Mouse (Mus musculus) CH12.LX (cell line): Measurements from ENCODE around the gene Tspear. TPM values are rescaled to one million over a fixed set of nuclear protein-coding genes. Genes with fewer than 3 reads are reported as not detected.

ENCODE experiments used
- DNase-seq: peaks from one replicate; pipeline ENCODE4 v3.0.0-alpha.2; 2013; ENCODE audit errors: extremely low read depth
- H3K27ac ChIP-seq: 2 replicates; pipeline ENCODE4 v1.5.1; 2012; ENCODE audit warnings: low read depth, mild to moderate bottlenecking, control low read depth, moderate library complexity; ENCODE audit not compliant: insufficient read depth
- H3K27me3 ChIP-seq: replicated peaks from 2 replicates; pipeline ENCODE3; 2012; ENCODE audit warnings: inconsistent platforms
- H3K36me3 ChIP-seq, 2 experiments: replicated peaks in 1 of 2; 2 replicates each; pipeline versions ENCODE3 to v1.6.1; 2012; ENCODE audit warnings: inconsistent platforms in 1 of 2, low read length in 1 of 2, mild to moderate bottlenecking in 1 of 2, mixed read lengths in 1 of 2, moderate library complexity in 1 of 2; ENCODE audit not compliant: control insufficient read depth in 1 of 2, insufficient read depth in 1 of 2
- H3K4me1 ChIP-seq, 2 experiments: 2 replicates each; pipeline ENCODE4 v1.6.1; 2012; ENCODE audit warnings: inconsistent platforms in 1 of 2, moderate library complexity in 1 of 2; ENCODE audit not compliant: insufficient read depth in 2 of 2, control insufficient read depth in 1 of 2
- H3K4me2 ChIP-seq: 2 replicates; pipeline ENCODE4 v1.6.1; 2012; ENCODE audit warnings: low read depth, mild to moderate bottlenecking, control low read depth; ENCODE audit not compliant: poor library complexity, insufficient read depth, severe bottlenecking
- H3K4me3 ChIP-seq, 3 experiments: fragments of 150-350 bp in 1 of 3; sonication (generic) in 1 of 3; replicated peaks in 1 of 3; 2 replicates each; pipeline versions ENCODE3 to v1.5.1; 2011 to 2012; ENCODE audit warnings: low read depth in 2 of 3, low read length in 2 of 3, mild to moderate bottlenecking in 2 of 3, moderate library complexity in 2 of 3, control low read depth in 1 of 3, improper control_type of control experiment in 1 of 3, inconsistent platforms in 1 of 3, mixed read lengths in 1 of 3; ENCODE audit not compliant: poor library complexity in 1 of 3
- H3K79me2 ChIP-seq: replicated peaks from 2 replicates; pipeline ENCODE4 v1.6.1; 2012; ENCODE audit warnings: mild to moderate bottlenecking, moderate library complexity; ENCODE audit not compliant: control insufficient read depth, poor library complexity, insufficient read depth, severe bottlenecking; ENCODE audit errors: extremely low read depth
- H3K9ac ChIP-seq: 2 replicates; pipeline ENCODE4 v1.6.1; 2012; ENCODE audit warnings: low read depth, mild to moderate bottlenecking, control low read depth, moderate library complexity; ENCODE audit not compliant: insufficient read depth
- H3K9me3 ChIP-seq: replicated peaks from 2 replicates; pipeline ENCODE3; 2012; ENCODE audit warnings: low read length, inconsistent platforms, mixed read lengths
- BHLHE40 ChIP-seq: IDR thresholded peaks from 2 replicates; pipeline ENCODE4 v1.6.1; 2011; ENCODE audit warnings: mild to moderate bottlenecking, low read depth, low read length, improper control_type of control experiment
- CTCF ChIP-seq, 2 experiments: IDR thresholded peaks in 1 of 2; conservative IDR thresholded peaks in 1 of 2; 2 replicates each; pipeline ENCODE4 v1.5.1; 2011 to 2012; ENCODE audit warnings: low read depth in 2 of 2, low read length in 2 of 2, improper control_type of control experiment in 1 of 2, inconsistent platforms in 1 of 2, mild to moderate bottlenecking in 1 of 2, moderate library complexity in 1 of 2
- E2F4 ChIP-seq: IDR thresholded peaks from 2 replicates; pipeline ENCODE4 v1.6.1; 2011; ENCODE audit warnings: low read depth, low read length, improper control_type of control experiment; ENCODE audit not compliant: insufficient replicate concordance
- ELF1 ChIP-seq: IDR thresholded peaks from 2 replicates; pipeline ENCODE4 v1.6.1; 2014; ENCODE audit warnings: low read depth, mild to moderate bottlenecking, inconsistent platforms, low read length, improper control_type of control experiment
- ETS1 ChIP-seq: conservative IDR thresholded peaks from 2 replicates; pipeline ENCODE4 v1.6.1; 2012; ENCODE audit warnings: low read depth, mild to moderate bottlenecking, inconsistent platforms, low read length, improper control_type of control experiment, moderate library complexity
- JUN ChIP-seq: IDR thresholded peaks from 2 replicates; pipeline ENCODE4 v1.6.1; 2011; ENCODE audit warnings: low read depth, mild to moderate bottlenecking, low read length, improper control_type of control experiment, moderate library complexity; ENCODE audit not compliant: insufficient read depth
- JUND ChIP-seq: conservative IDR thresholded peaks from 2 replicates; pipeline ENCODE4 v1.6.1; 2011; ENCODE audit warnings: low read depth, low read length, improper control_type of control experiment
- KAT2A ChIP-seq: IDR thresholded peaks from 2 replicates; pipeline ENCODE4 v1.6.1; 2012; ENCODE audit warnings: low read length, improper control_type of control experiment, inconsistent platforms; ENCODE audit not compliant: insufficient replicate concordance
- MAFK ChIP-seq: IDR thresholded peaks from 2 replicates; pipeline ENCODE4 v1.6.1; 2011; ENCODE audit warnings: low read length, improper control_type of control experiment; ENCODE audit not compliant: insufficient replicate concordance
- MAX ChIP-seq: IDR thresholded peaks from 2 replicates; pipeline ENCODE4 v1.6.1; 2011; ENCODE audit warnings: low read length, improper control_type of control experiment
- MEF2A ChIP-seq: IDR thresholded peaks from 2 replicates; pipeline ENCODE4 v1.6.1; 2014; ENCODE audit warnings: low read depth, mild to moderate bottlenecking, inconsistent platforms, low read length, improper control_type of control experiment, borderline replicate concordance
- MXI1 ChIP-seq: IDR thresholded peaks from 2 replicates; pipeline ENCODE4 v1.6.1; 2011; ENCODE audit warnings: mild to moderate bottlenecking, low read depth, low read length, improper control_type of control experiment
- PAX5 ChIP-seq: IDR thresholded peaks from 2 replicates; pipeline ENCODE4 v1.6.1; 2012; ENCODE audit warnings: low read length, inconsistent platforms, mixed read lengths
- RAD21 ChIP-seq: IDR thresholded peaks from 2 replicates; pipeline ENCODE4 v1.6.1; 2011; ENCODE audit warnings: low read depth, mild to moderate bottlenecking, low read length, improper control_type of control experiment, moderate library complexity
- SIN3A ChIP-seq: IDR thresholded peaks from 2 replicates; pipeline ENCODE4 v1.6.1; 2012; ENCODE audit warnings: low read length, improper control_type of control experiment, inconsistent platforms
- SMC3 ChIP-seq: IDR thresholded peaks from 2 replicates; pipeline ENCODE4 v1.6.1; 2011; ENCODE audit warnings: low read depth, low read length, improper control_type of control experiment
- TBP ChIP-seq: conservative IDR thresholded peaks from 2 replicates; pipeline ENCODE4 v1.6.1; 2011; ENCODE audit warnings: low read depth, low read length, improper control_type of control experiment
- TCF12 ChIP-seq: IDR thresholded peaks from 2 replicates; pipeline ENCODE4 v1.6.1; 2014; ENCODE audit warnings: low read depth, mild to moderate bottlenecking, inconsistent platforms, low read length, improper control_type of control experiment
- UBTF ChIP-seq: IDR thresholded peaks from 2 replicates; pipeline ENCODE4 v1.6.1; 2012; ENCODE audit warnings: low read depth, mild to moderate bottlenecking, inconsistent platforms, low read length, improper control_type of control experiment, moderate library complexity
- USF1 ChIP-seq: IDR thresholded peaks from 2 replicates; pipeline ENCODE4 v1.6.1; 2014; ENCODE audit warnings: low read depth, mild to moderate bottlenecking, inconsistent platforms, low read length, improper control_type of control experiment
- ZC3H11A ChIP-seq: IDR thresholded peaks from 2 replicates; pipeline ENCODE4 v1.6.1; 2012; ENCODE audit warnings: low read depth, mild to moderate bottlenecking, inconsistent platforms, low read length, improper control_type of control experiment
- ZKSCAN1 ChIP-seq: IDR thresholded peaks from 2 replicates; pipeline ENCODE4 v1.6.1; 2012; ENCODE audit warnings: low read depth, inconsistent platforms, low read length, improper control_type of control experiment, borderline replicate concordance
- dilution Hi-C: fragments of 300-500 bp; cut with MboI; formaldehyde crosslinking; loops from 2 replicates; pipeline ENCODE4 v1.14.3; 2020; ENCODE audit warnings: low sequenced_read_pairs; ENCODE audit not compliant: extremely low pct_unique_long_range_greater_than_20kb, extremely low pct_ligation_motif_present
- in situ Hi-C: fragments of 300-500 bp; cut with MboI; formaldehyde crosslinking; loops from 3 replicates; pipeline ENCODE4 v1.14.3; 2019; ENCODE audit warnings: low sequenced_read_pairs, low pct_ligation_motif_present, low pct_unique_long_range_greater_than_20kb, mixed read lengths
- polyA plus RNA-seq: library from polyadenylated mRNA; unstranded; fragments of >175 nt; gene quantifications from 2 replicates; pipeline ENCODE4 v1.2.1, GENCODE M21; 2012; ENCODE audit warnings: low read depth; ENCODE audit not compliant: insufficient read length
- total RNA-seq, 2 experiments: library from RNA; depleted of rRNA; stranded (reverse); fragments of 300-350 nt in 1 of 2; fragments of >200 nt in 1 of 2; gene quantifications; 2 replicates each; pipeline ENCODE4 v1.2.3; 2012 to 2014

Gene Tspear
- total and polyA plus RNA-seq, 3 experiments, result 0.09 to 0.42 TPM; not detected in 1

- H3K36me3 ChIP-seq, result no peaks in the 10 kb centered on the region
- dilution Hi-C loops, result no loop called here
- in situ Hi-C loops, result no loop called here
These were observed 183.3 kb downstream of the Tspear start for GRCm38 (mm10) chr10:77869651-77870050.

DNA sequence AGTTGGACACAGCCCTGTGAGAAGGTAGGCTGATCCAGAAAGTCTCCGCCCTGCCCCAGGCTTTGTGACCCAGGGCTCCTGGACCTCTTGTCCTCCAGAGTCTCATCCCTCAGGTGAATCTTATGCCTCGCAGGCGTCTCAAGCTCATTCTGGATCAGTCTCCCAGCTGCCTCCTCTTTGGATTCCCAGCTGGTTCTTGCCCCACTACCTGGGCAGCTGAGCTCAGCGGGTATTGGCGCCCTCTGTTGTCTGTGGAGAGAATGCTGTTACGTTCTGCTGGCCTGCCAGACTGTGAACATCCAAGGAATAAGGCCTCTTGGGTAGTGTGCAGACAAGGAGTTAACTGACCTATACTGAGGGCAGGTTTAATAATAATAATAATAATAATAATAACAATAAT is 192.6 kb downstream of the Tspear start:
- H3K79me2 ChIP-seq, result no peaks in the 10 kb centered on the region
- in situ Hi-C loops (loop anchor here (25.0 kb wide), 1 partner anchor 242 kb away; no protein-coding TSS in a partner anchor), dilution Hi-C loops (no loop called here)
- H3K36me3 ChIP-seq, result no peaks in the 10 kb centered on the region
- peaks cover 76% of the 10 kb centered on the region for H3K27me3 ChIP-seq
- H3K9ac ChIP-seq, result no peak overlapping the region
- H3K4me2 ChIP-seq, result no peak overlapping the region
- no peak for DNase-seq
- peaks cover 4% of the 10 kb centered on the region for H3K9me3 ChIP-seq
- no peak overlapping the region for H3K4me3 ChIP-seq
- no peak for TF ChIP-seq ZC3H11A
- TF ChIP-seq ZKSCAN1, result no peak
- no peak for TF ChIP-seq MXI1
- no peak for TF ChIP-seq JUND
- TF ChIP-seq BHLHE40, result no peak
- no peak for TF ChIP-seq JUN
- no peak for TF ChIP-seq ELF1
- no peak for TF ChIP-seq KAT2A
- TF ChIP-seq PAX5, result no peak
- TF ChIP-seq MEF2A, result no peak
- no peak for TF ChIP-seq TBP
- TF ChIP-seq MAFK, result no peak
- peak; percentile 35 for TF ChIP-seq SMC3
- no peak for TF ChIP-seq MAX
- no peak for TF ChIP-seq SIN3A
- no peak for TF ChIP-seq USF1
- peak; percentile 38 for TF ChIP-seq RAD21
- no peak for TF ChIP-seq TCF12
- TF ChIP-seq CTCF (conservative IDR thresholded peaks at IDR 0.05 in 1 of 2, IDR thresholded peaks at IDR 0.05 in 1 of 2; ENCODE audit: low read depth in 2 of 2, low read length in 2 of 2), result peak in 1 of 2 experiments; percentile 59; a peak in 2 of 4 replicates
- TF ChIP-seq E2F4, result no peak
- no peak for TF ChIP-seq ETS1
- TF ChIP-seq UBTF, result no peak
- H3K4me1 ChIP-seq, result no peaks in the 10 kb centered on the region
- H3K27ac ChIP-seq, result no peak overlapping the region

More at GRCm38 (mm10) chr10:77869651-77870050, 183.3 kb downstream of the Tspear start:
- DNase-seq, result no peak
- no peak overlapping the region for H3K4me2 ChIP-seq
- H3K4me1 ChIP-seq, result peaks cover under 1 to 1% of the 10 kb centered on the region in 2 experiments; a peak in 3 of 4 replicates
- H3K79me2 ChIP-seq, result no peaks in the 10 kb centered on the region
- H3K9ac ChIP-seq, result no peak overlapping the region
- peaks cover under 1% of the 10 kb centered on the region for H3K9me3 ChIP-seq
- H3K4me3 ChIP-seq, result no peak overlapping the region
- no peak overlapping the region for H3K27ac ChIP-seq
- TF ChIP-seq SIN3A (no peak), MXI1 (no peak)
- H3K27me3 ChIP-seq, result peaks cover 48% of the 10 kb centered on the region
